Mouse (Mus musculus) liver, embryonic 11.5 days (tissue): ENCODE measurements around the gene Ins2. TPM values are rescaled to one million over a fixed set of nuclear protein-coding genes. Genes with fewer than 3 reads are reported as not detected.
A peak's percentile ranks its signal among the peaks of the same experiment; 100 is the strongest.

ENCODE experiments used
- ATAC-seq: fragments of 200-750 bp; cut with Nextera tagmentation; replicated peaks from 2 replicates; pipeline ENCODE4 v1.8.0; 2017; ENCODE audit warnings: moderate number of reproducible peaks, mild to moderate bottlenecking, moderate TSS enrichment, moderate library complexity; ENCODE audit not compliant: low FRiP score
- DNase-seq: peaks from one replicate; pipeline ENCODE4 v3.0.0-alpha.2; 2017; ENCODE audit warnings: low spot score
- H3K27ac ChIP-seq: fragments of 300-500 bp; sonication (generic); 2 replicates; pipeline ENCODE4 v1.5.1; 2014; ENCODE audit warnings: mild to moderate bottlenecking, low read depth, low read length, control low read depth
- H3K27me3 ChIP-seq: fragments of 300-500 bp; sonication (generic); replicated peaks from 2 replicates; pipeline ENCODE4 v1.6.1; 2014; ENCODE audit warnings: low read length, mixed read lengths; ENCODE audit not compliant: control insufficient read depth, insufficient read depth
- H3K36me3 ChIP-seq: fragments of 300-500 bp; sonication (generic); 2 replicates; pipeline ENCODE4 v1.6.1; 2014; ENCODE audit warnings: mild to moderate bottlenecking, low read length, moderate library complexity, mixed read lengths; ENCODE audit not compliant: control insufficient read depth, insufficient read depth
- H3K4me1 ChIP-seq: fragments of 300-500 bp; sonication (generic); replicated peaks from 2 replicates; pipeline ENCODE4 v1.6.1; 2014; ENCODE audit warnings: low read length, mixed read lengths; ENCODE audit not compliant: control insufficient read depth, insufficient read depth
- H3K4me2 ChIP-seq: fragments of 300-500 bp; sonication (generic); 2 replicates; pipeline ENCODE4 v1.6.1; 2014; ENCODE audit warnings: mild to moderate bottlenecking, control low read depth, moderate library complexity
- H3K4me3 ChIP-seq: fragments of 300-500 bp; sonication (generic); 2 replicates; pipeline ENCODE4 v1.5.1; 2014; ENCODE audit warnings: low read depth, low read length, control low read depth
- H3K9ac ChIP-seq: fragments of 300-500 bp; sonication (generic); 2 replicates; pipeline ENCODE4 v1.6.1; 2014; ENCODE audit warnings: low read depth, low read length, control low read depth
- H3K9me3 ChIP-seq: fragments of 300-500 bp; sonication (generic); 2 replicates; pipeline ENCODE4 v1.6.1; 2016; ENCODE audit warnings: low read length, inconsistent platforms, mixed read lengths; ENCODE audit not compliant: control insufficient read depth
- WGBS: fragments of 180-500 bp; shearing (Covaris S2); extraction: QIAGEN DNeasy Blood & Tissue Kit; methylation state at CpG from one replicate; pipeline ENCODE4 v1.1.7; 2014; 5-methylcytosine and 5-hydroxymethylcytosine counted together
- microRNA counts: library from miRNA; unstranded; fragments of <30 nt; microRNA quantifications from one replicate; lab custom pipeline; 2015
- microRNA-seq: library from miRNA; unstranded; fragments of <30 nt; microRNA quantifications from one replicate; pipeline ENCODE4, GENCODE M21; 2017; ENCODE audit warnings: borderline number of aligned reads
- polyA plus RNA-seq: library from polyadenylated mRNA; unstranded; fragments of >200 nt; fragmentation: Nextera tagmentation; extraction: Ambion mirVana; gene quantifications from 2 replicates; pipeline ENCODE4 v1.2.1, GENCODE M21; 2014

Gene Ins2
- polyA plus RNA-seq, 1 experiment from 2014 or later: not detected

DNA sequence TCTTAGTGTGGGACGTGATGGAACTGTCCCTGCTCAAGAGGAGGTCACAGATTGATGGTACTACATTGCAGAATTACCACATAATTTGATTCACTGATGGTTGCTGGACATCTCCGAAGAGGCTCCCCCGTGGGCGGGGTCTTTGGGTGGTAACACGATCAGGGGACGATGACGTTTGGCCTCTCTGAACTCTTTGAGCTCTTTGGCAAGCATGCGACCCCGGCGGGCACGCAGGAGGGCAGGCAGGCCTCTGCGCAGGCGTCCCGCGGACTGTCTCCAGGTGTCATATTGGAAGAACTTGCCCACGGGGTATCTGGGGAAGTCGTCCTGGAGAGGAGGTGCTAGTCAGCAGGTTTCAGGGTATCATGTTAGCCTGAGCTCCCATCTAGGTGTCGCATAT, 89.5 kb downstream of the Ins2 start:
- Histone ChIP-seq H3K27ac (peak overlapping the region; percentile 16; the same call in 1 of the 2 replicates), H3K9ac (no peak overlapping the region), H3K9me3 (no peaks in the 10 kb centered on the region), H3K36me3 (no peaks in the 10 kb centered on the region; the same call in 1 of the 2 replicates), H3K4me1 (no peaks in the 10 kb centered on the region), H3K4me3 (no peak overlapping the region), H3K4me2 (peak overlapping the region; percentile 53; the same call in 1 of the 2 replicates), H3K27me3 (peaks cover 71% of the 10 kb centered on the region)
- DNase-seq (no peak), ATAC-seq (no peak)
- 33% methylated on average over 18 of the region's 18 CpGs for WGBS

DNA sequence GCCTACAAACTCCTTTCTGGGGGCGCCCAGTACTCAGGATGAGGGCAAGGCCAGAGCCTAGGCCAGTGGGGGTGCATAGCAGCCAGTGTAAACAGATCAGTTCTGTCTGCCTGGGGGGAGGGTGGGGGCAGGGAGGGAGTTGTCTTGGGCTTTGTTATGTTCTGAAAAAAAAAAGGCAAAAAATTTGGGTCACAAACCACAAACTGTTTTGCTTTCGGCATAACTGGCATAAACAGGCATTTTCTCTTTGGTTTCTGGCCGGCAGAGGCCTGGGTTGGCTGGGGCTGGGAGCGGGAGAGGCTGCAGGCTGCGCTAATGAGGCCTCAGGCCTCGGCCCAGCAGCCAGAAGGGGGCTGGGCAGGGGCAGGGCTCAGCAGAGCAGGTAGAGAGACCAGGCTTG, 96.5 kb downstream of the Ins2 start:
- no peak overlapping the region for H3K27ac ChIP-seq
- 0 out of 2 replicates have a peak overlapping the region, but pooled peaks have one; percentile 5 for H3K9ac ChIP-seq
- no peaks in the 10 kb centered on the region for H3K36me3 ChIP-seq
- H3K27me3 ChIP-seq: peaks cover 7% of the 10 kb centered on the region
- no peak for DNase-seq
- peaks cover 9% of the 10 kb centered on the region for H3K4me1 ChIP-seq
- no peak overlapping the region for H3K4me3 ChIP-seq
- H3K9me3 ChIP-seq: no peaks in the 10 kb centered on the region
- WGBS: 45% methylated on average over 6 of the region's 6 CpGs
- no peak for ATAC-seq
- no peak overlapping the region for H3K4me2 ChIP-seq

DNA sequence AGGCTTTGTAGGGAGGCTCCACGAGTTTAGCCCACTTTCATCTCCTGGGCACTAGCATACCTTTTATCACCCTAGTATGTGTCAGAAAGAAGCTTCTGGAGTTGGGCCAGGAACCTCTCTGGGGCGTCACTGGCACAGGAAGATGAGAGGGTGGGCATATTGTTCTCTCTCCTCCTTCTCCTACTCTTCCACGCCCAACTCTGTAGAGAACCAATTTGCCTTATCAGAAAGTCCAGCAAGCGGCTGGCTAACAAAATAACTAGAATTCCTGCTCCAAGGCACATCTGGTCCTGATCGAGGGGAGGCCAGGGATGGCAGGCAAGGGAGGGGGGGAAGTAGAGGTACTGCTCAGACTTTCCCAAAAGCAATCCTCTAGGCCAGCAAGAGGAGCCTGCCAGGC, 98.1 kb downstream of the Ins2 start:
- Histone ChIP-seq H3K9ac (no peak overlapping the region), H3K4me3 (no peak overlapping the region), H3K9me3 (no peaks in the 10 kb centered on the region), H3K36me3 (no peaks in the 10 kb centered on the region), H3K27ac (no peak overlapping the region), H3K27me3 (no peaks in the 10 kb centered on the region), H3K4me2 (no peak overlapping the region), H3K4me1 (peaks cover 9% of the 10 kb centered on the region)
- DNase-seq: no peak
- no peak for ATAC-seq
- WGBS: 22% methylated on average over 5 of the region's 5 CpGs

DNA sequence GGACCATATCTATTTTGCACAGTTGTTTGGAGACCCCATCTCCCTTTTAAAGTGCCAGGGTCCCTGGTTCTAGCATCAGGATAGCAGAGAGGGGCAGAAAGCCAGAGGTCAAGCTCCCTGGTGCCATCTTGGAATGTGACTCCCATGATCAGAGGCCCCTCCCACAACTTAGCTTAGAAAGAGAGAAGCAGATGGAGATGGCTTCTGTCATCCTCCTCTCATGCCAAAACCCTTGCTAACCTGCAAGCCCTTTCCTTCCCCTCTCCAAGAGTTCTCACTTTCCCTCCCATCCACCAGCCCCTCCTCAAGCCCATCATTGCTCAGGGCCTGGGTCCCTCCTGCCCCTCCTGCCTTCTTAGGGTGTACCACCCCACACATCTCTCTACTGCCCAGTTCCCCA, 107.0 kb downstream of the Ins2 start:
- no peaks in the 10 kb centered on the region for H3K9me3 ChIP-seq
- H3K27ac ChIP-seq: no peak overlapping the region
- H3K36me3 ChIP-seq: no peaks in the 10 kb centered on the region
- no peak overlapping the region for H3K4me3 ChIP-seq
- no peak overlapping the region for H3K9ac ChIP-seq
- H3K4me1 ChIP-seq: 0 out of 2 replicates have a peak, but pooled peaks cover 2% of the 10 kb centered on the region
- ATAC-seq (no peak), DNase-seq (no peak)
- H3K27me3 ChIP-seq: 0 out of 2 replicates have a peak, but pooled peaks cover 5% of the 10 kb centered on the region
- H3K4me2 ChIP-seq: no peak overlapping the region

DNA sequence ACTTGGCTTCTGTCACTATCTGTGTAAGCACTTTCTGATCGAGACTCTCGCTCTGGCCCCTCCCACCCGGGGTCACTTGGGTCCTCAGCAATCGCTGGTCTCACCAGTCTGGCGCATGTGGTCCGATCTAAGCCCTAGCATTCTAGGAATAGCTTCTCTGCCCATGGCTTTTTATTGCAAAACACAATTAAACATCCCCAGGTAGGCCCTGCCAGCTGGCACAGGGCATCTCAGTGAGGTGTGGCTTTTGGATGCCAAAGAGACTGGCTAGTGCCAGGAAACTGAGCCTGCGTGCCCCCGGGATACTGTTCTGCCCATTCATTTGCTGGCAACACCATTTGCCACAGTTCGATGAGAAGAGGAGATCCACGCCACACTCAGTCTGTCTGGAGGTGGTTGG, 112.5 kb downstream of the Ins2 start:
- Histone ChIP-seq H3K36me3 (no peaks in the 10 kb centered on the region), H3K4me1 (no peaks in the 10 kb centered on the region), H3K27me3 (0 out of 2 replicates have a peak, but pooled peaks cover 5% of the 10 kb centered on the region), H3K27ac (no peak overlapping the region), H3K4me3 (no peak overlapping the region), H3K9ac (no peak overlapping the region), H3K4me2 (no peak overlapping the region), H3K9me3 (no peaks in the 10 kb centered on the region)
- ATAC-seq (no peak), DNase-seq (no peak)
- WGBS: 74% methylated on average over 10 of the region's 10 CpGs

DNA sequence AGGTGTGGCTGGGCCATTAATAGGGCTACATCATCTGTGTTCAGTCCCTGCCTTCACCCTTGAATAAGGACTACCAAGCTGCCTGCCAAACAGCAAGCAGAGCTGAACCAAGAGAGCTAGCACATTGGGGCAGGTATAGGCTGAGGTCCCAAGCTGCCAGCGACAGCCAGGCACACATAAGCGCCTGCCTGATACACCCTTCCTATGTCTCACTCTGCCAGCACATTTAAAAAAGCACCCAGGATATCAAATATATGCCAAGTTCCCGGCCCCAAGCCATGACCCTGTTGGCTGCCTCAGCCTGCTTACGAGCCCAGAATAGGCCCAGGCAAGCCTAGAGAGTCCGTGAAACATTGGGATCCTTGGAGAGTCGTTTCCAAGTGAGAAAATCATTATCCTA, 113.4 kb downstream of the Ins2 start:
- Histone ChIP-seq H3K4me1 (no peaks in the 10 kb centered on the region), H3K27ac (no peak overlapping the region), H3K36me3 (no peaks in the 10 kb centered on the region), H3K4me3 (no peak overlapping the region), H3K27me3 (0 out of 2 replicates have a peak, but pooled peaks cover 5% of the 10 kb centered on the region), H3K4me2 (no peak overlapping the region), H3K9ac (no peak overlapping the region), H3K9me3 (no peaks in the 10 kb centered on the region)
- ATAC-seq (no peak), DNase-seq (no peak)
- 79% methylated on average over 6 of the region's 6 CpGs for WGBS

MicroRNA genes within 50 kb of the gene (microRNA counts, 519-probe panel; counts per million panel counts)
- 1,625 counts per million, percentile 2 among the panel's probes with 10 or more counts for microRNA mmu-miR-483 (lab: Ali Mortazavi, UCI)

Small RNA genes lying within 50 kb of the gene (microRNA-seq; reads per million reads assigned to microRNA genes)
- 5,709 reads per million, percentile 88 among the genes with 10 or more reads in this experiment for gene Mir483

Other genes starting within 250 kb of the Ins2 start
- gene Tnnt3, start 244.5 kb downstream of the Ins2 start, polyA plus RNA-seq: 1.5 and 2.4 TPM in 2 replicates
- 20.8 and 22.2 TPM in 2 replicates for gene Mrpl23, start 210.7 kb downstream of the Ins2 start, polyA plus RNA-seq
- gene Igf2, start 76.6 kb downstream of the Ins2 start, polyA plus RNA-seq: 390 and 480 TPM in 2 replicates
- not detected in 2 replicates for gene Gm49394, start 73.4 kb downstream of the Ins2 start, polyA plus RNA-seq
- 0.26 and 0.29 TPM in 2 replicates for gene Th, start 187.7 kb upstream of the Ins2 start, polyA plus RNA-seq
- gene Ascl2, start 225.9 kb upstream of the Ins2 start, polyA plus RNA-seq: 1.5 and 1.8 TPM in 2 replicates